In the genomic region with DNA sequence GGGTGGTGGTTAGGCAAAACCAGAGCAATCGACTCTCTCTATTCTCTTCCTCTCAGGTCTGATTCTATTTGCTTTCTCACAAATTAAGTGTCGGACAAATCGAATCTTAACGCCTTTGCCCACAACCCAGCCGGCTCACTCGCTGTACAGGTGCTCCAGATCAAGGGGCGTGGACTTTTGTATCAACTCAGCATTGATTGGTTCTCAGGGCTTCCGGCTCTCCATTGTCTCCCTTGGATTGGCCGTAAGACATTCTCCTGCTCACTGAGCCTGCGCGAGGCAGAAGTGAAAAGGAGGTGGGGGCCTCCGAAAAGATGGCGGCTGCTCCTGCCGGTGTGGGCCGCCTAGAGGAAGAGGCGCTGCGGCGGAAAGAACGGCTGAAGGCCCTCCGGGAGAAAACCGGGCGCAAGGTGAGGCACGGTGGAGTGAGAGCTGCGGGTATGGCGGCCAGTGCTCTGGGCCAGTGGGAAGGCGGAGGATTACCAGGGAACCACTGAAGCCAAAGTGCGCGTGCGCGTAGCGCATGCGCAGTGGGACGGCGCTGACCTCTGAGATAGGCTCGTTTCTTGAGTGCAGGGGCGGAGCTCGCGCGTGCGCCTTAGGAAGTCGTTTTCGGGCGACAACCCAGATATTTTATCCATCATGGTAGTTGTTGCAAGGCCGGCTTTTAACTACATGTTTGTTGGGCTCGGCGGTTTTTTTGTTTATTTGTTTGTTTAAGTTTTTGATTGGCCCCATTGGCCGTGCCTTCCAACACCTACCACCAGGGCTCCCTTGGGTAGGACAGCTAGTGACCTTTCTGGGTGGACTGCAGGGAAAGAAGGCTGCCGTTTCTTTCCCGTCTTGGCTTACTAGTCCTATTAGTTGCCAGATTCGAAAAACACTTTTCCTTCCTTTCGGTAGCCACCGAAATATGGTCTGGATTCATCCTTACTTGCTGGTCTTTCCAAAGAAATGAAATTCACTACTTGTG, we compare ENCODE assay signal across 8 mouse cellular contexts. TPM values are rescaled to one million over a fixed set of nuclear protein-coding genes. Genes with fewer than 3 reads are reported as not detected.
DNase-seq lines count a peak whose midpoint lies in the region; ATAC-seq lines count a peak whose summit lies in the region.

Gene Ccdc12 (plus strand): TSS at position 255 of the 973 bp plus-strand sequence.

- peak within 1 kb of the TSS; percentile 64 for H3K4me3 ChIP-seq in lung, embryonic 16.5 days (ENCODE audit: low read length)

- peaks cover 8% of the 10 kb centered on the region; the same call in 1 of the 2 replicates for H3K36me3 ChIP-seq in lung, embryonic 16.5 days (ENCODE audit: control insufficient read depth, insufficient read depth, low read length)

- WGBS in lung, embryonic 16.5 days: under 1% methylated on average over 52 of the region's 52 CpGs

- peak within 1 kb of the TSS; percentile 76 for H3K9ac ChIP-seq in lung, embryonic 16.5 days (ENCODE audit: low read length)

- peak within 1 kb of the TSS; percentile 82 for H3K4me2 ChIP-seq in lung, embryonic 16.5 days (ENCODE audit: low read depth, low read length)

- peak; percentile 67 to 72 for ATAC-seq in hematopoietic stem cell, adult 5-6 weeks (replicated peaks in 1 of 2; ENCODE audit: insufficient read depth in 1 of 2, low FRiP score in 2 of 2, low TSS enrichment in 1 of 2, low read depth in 1 of 2, poor library complexity in 2 of 2, severe bottlenecking in 2 of 2)
- peak; percentile 90 for ATAC-seq in lung, embryonic 16.5 days (ENCODE audit: low read depth)

- H3K27ac ChIP-seq in lung, embryonic 16.5 days (ENCODE audit: low read length): peak within 1 kb of the TSS; percentile 87

- H3K4me1 ChIP-seq in lung, embryonic 16.5 days (replicated peaks; ENCODE audit: control insufficient read depth, insufficient read depth, low read length): peaks cover 39% of the 10 kb centered on the region

- DNase-seq in MEL-GATA-1-ER (ENCODE audit: extremely low read depth, low read depth): peak; percentile 98
- DNase-seq in cerebellum, adult 8-10 months: peak; percentile 98
- peak; percentile 98 for DNase-seq in forelimb bud, embryonic 11.5 days (ENCODE audit: low read depth, low spot score)
- DNase-seq in layer of hippocampus, adult 9-10 months (ENCODE audit: low spot score): peak; percentile 97
- DNase-seq in ovary, postnatal 10 days (ENCODE audit: low spot score): peak; percentile 90
- DNase-seq in thymus, postnatal 10 days (ENCODE audit: low spot score in 2 of 2): peak; percentile 91 to 94

- H3K9me3 ChIP-seq in lung, embryonic 16.5 days (ENCODE audit: control insufficient read depth, low read length): no peaks in the 10 kb centered on the region

- peaks cover 9% of the 10 kb centered on the region; the same call in 1 of the 2 replicates for H3K27me3 ChIP-seq in lung, embryonic 16.5 days (ENCODE audit: control insufficient read depth, insufficient read depth, low read depth, low read length)

RNA-seq across cellular contexts. Expression of gene Ccdc12, which starts in this region (rescaled TPM):
- total RNA-seq in hematopoietic stem cell, adult 5-6 weeks (2017): 89.4 and 111 TPM in 2 replicates
- polyA plus RNA-seq in lung, embryonic 16.5 days (2015; fragmentation: Nextera tagmentation; extraction: Ambion mirVana): 160 and 167 TPM in 2 replicates

Comparison
In these comparisons a context has a peak if more than half of its experiments do, and no peak if none do; other contexts are left out.
1. Peak in every context shown above with its lines: DNase-seq, ATAC-seq, H3K4me3 ChIP-seq and H3K27ac ChIP-seq.